In genomic region chr6:120510425-120510824, GRCm38 (mm10) we compare ENCODE assay signal across 19 mouse cellular contexts. TPM values are rescaled to one million over a fixed set of nuclear protein-coding genes. Genes with fewer than 3 reads are reported as not detected.
A peak's percentile ranks its signal among the peaks of the same experiment; 100 is the strongest.
DNase-seq lines count a peak whose midpoint lies in the region; ATAC-seq and TF ChIP-seq lines count a peak whose summit lies in the region.
"Had no signal": no experiment of that assay in that cellular context is flagged by ENCODE, and none has a peak within 500 bp of the region (broad histone marks: within the 10 kb centered on the region; RNA-seq: fewer than 3 reads in every experiment).

No protein-coding gene starts in this region.

- TF ChIP-seq CTCF in layer of hippocampus, adult 2 months (conservative IDR thresholded peaks at IDR 0.05) = no peak
- no peak for TF ChIP-seq CTCF in MEL (IDR thresholded peaks at IDR 0.05 in 2 of 3, conservative IDR thresholded peaks at IDR 0.05 in 1 of 3; ENCODE audit: control insufficient read depth in 1 of 3, insufficient read depth in 1 of 3, low read depth in 2 of 3, low read length in 3 of 3, poor library complexity in 1 of 3, severe bottlenecking in 1 of 3)
- no peak; the same call in 1 of the 2 replicates for TF ChIP-seq CTCF in left cerebral cortex, adult 2 months (IDR thresholded peaks at IDR 0.05)

- H3K4me3 ChIP-seq in layer of hippocampus, adult 2 months = no peak overlapping the region
- H3K4me3 ChIP-seq in MEL (ENCODE audit: control insufficient read depth in 1 of 2, insufficient read depth in 1 of 2, low read depth in 2 of 2, low read length in 2 of 2) = no peak overlapping the region
- no peak overlapping the region for H3K4me3 ChIP-seq in left cerebral cortex, adult 2 months
- H3K4me3 ChIP-seq: forebrain, embryonic 15.5 days; heart, embryonic 13.5 days; hindbrain, embryonic 10.5 days; limb, embryonic 12.5 days; lung, embryonic 15.5 days; myocyte had no signal

- TF ChIP-seq POLR2A in MEL (IDR thresholded peaks at IDR 0.05; ENCODE audit: control insufficient read depth in 1 of 2, insufficient read depth in 1 of 2, low read depth in 1 of 2, low read length in 2 of 2, poor library complexity in 1 of 2) = no peak

- H3K27me3 ChIP-seq in MEL (ENCODE audit: control insufficient read depth in 1 of 2, insufficient read depth in 2 of 2, low read length in 2 of 2) = no peaks in the 10 kb centered on the region
- H3K27me3 ChIP-seq: forebrain, embryonic 15.5 days; heart, embryonic 13.5 days; limb, embryonic 12.5 days; lung, embryonic 15.5 days had no signal

- no peaks in the 10 kb centered on the region for H3K79me2 ChIP-seq in MEL (ENCODE audit: control insufficient read depth, insufficient read depth, low read length, poor library complexity)

- intact Hi-C loops in left cerebral cortex, adult 2 months (cut with DNase I) = loop anchor here (1.0 kb wide), 1 partner anchor 17 kb away; the partner anchor contains the start of gene Tmem121b
- intact Hi-C loops in heart, postnatal 36 days (cut with DNase I) = no loop called here

- TF ChIP-seq EP300 in MEL (IDR thresholded peaks at IDR 0.05; ENCODE audit: low read depth in 1 of 2, low read length in 2 of 2) = no peak

- peak in 1 of 2 experiments; percentile 61 for DNase-seq in layer of hippocampus, adult 2 months (ENCODE audit: low spot score in 2 of 2)
- no peak for DNase-seq in layer of hippocampus, adult 9-10 months (ENCODE audit: low spot score)
- peak; percentile 58 for DNase-seq in MEL (ENCODE audit: low read depth, low spot score)
- peak; percentile 71 to 72 for DNase-seq in left cerebral cortex, adult 2 months (ENCODE audit: extremely low spot score in 1 of 2, low spot score in 2 of 2)
- DNase-seq in adrenal gland, postnatal 36 days = no peak
- no peak for DNase-seq in heart, postnatal 36 days
- DNase-seq: B cell, adult 2 months; gastrocnemius, postnatal 36 days; kidney, postnatal 10 days; thymus, postnatal 25 days had no signal

- H3K4me1 ChIP-seq in MEL (ENCODE audit: control insufficient read depth in 1 of 2, insufficient read depth in 2 of 2, low read length in 2 of 2) = peaks cover 0 to 10% of the 10 kb centered on the region in 2 experiments; a peak in 2 of 4 replicates
- H3K4me1 ChIP-seq: forebrain, embryonic 15.5 days; heart, embryonic 13.5 days; hindbrain, embryonic 10.5 days; lung, embryonic 15.5 days had no signal

- peaks cover 0 to 4% of the 10 kb centered on the region in 2 experiments; a peak in 2 of 4 replicates for H3K36me3 ChIP-seq in MEL (ENCODE audit: control insufficient read depth in 1 of 2, insufficient read depth in 2 of 2, low read length in 2 of 2)

- peak overlapping the region; percentile 68 for H3K27ac ChIP-seq in layer of hippocampus, adult 2 months
- H3K27ac ChIP-seq in MEL (ENCODE audit: control insufficient read depth, low read depth, low read length) = no peak overlapping the region
- H3K27ac ChIP-seq in left cerebral cortex, adult 2 months = peak overlapping the region; percentile 90
- H3K27ac ChIP-seq: forebrain, embryonic 15.5 days; heart, embryonic 13.5 days; hindbrain, embryonic 10.5 days; limb, embryonic 12.5 days; lung, embryonic 15.5 days had no signal

- ATAC-seq in megakaryocyte-erythroid progenitor cell, adult 5-6 weeks (replicated peaks; ENCODE audit: low FRiP score, low TSS enrichment, poor library complexity, severe bottlenecking) = peak; percentile 50
- ATAC-seq: forebrain, embryonic 15.5 days; intestine, embryonic 16.5 days had no signal

- H3K9me3 ChIP-seq in MEL (replicated peaks; ENCODE audit: insufficient read depth, low read length) = no peaks in the 10 kb centered on the region
- H3K9me3 ChIP-seq: forebrain, embryonic 15.5 days; G1E; heart, embryonic 13.5 days; hindbrain, embryonic 10.5 days; limb, embryonic 12.5 days; lung, embryonic 15.5 days had no signal

- H3K9ac ChIP-seq in MEL (ENCODE audit: control insufficient read depth, low read depth, low read length, poor library complexity, severe bottlenecking) = no peak overlapping the region
- H3K9ac ChIP-seq: forebrain, embryonic 15.5 days; heart, embryonic 13.5 days; limb, embryonic 12.5 days; lung, embryonic 15.5 days had no signal

- no peak for TF ChIP-seq RAD21 in MEL (IDR thresholded peaks at IDR 0.05; ENCODE audit: low read depth, low read length)

TF ChIP-seq in MEL, 35 proteins besides CTCF, POLR2A, EP300 and RAD21:
- TF ChIP-seq RCOR1 (IDR thresholded peaks at IDR 0.05; ENCODE audit: low read depth, low read length) = no peak
- no peak for TF ChIP-seq CHD1 (IDR thresholded peaks at IDR 0.05; ENCODE audit: low read depth, low read length)

RNA-seq across cellular contexts. Expression of gene Tmem121b, which starts 16.8 kb away (rescaled TPM):
- 10 to 100 TPM; 38.2 to 38.6 TPM for total RNA-seq in layer of hippocampus, adult 2 months (2021)
- total RNA-seq in MEL (2012; rRNA removed) = not detected in 2 replicates
- polyA plus RNA-seq in MEL (2012; ENCODE audit: insufficient read depth in 1 of 2, insufficient read length in 2 of 2, low read depth in 1 of 2, low replicate concordance in 2 of 2, missing spikeins in 1 of 2) = under 1 TPM in 1 of 2 experiments, not detected in 1; 0.18 TPM
- 10 to 100 TPM; 56.1 to 57.4 TPM for total RNA-seq in left cerebral cortex, adult 2 months (2021)
- total RNA-seq in megakaryocyte-erythroid progenitor cell, adult 5-6 weeks (2014; fragmentation: Nextera tagmentation) = not detected in 2 replicates
- not detected in 2 replicates for total RNA-seq in megakaryocyte-erythroid progenitor cell, adult 5-6 weeks (2017)
- under 1 TPM in 1 of 2 experiments, not detected in 1; 0.13 TPM for total RNA-seq in adrenal gland, postnatal 36 days (2021)
- total RNA-seq in heart, postnatal 36 days (2021) = not detected
- total RNA-seq: gastrocnemius, postnatal 36 days had no signal
- polyA plus RNA-seq: G1E had no signal

RNA-seq across cellular contexts. Expression of gene Hdhd5, which starts 20.7 kb away (rescaled TPM):
- total RNA-seq in layer of hippocampus, adult 2 months (2021) = 10 to 100 TPM; 32.3 to 40.2 TPM
- total RNA-seq in MEL (2012; rRNA removed) = 17.4 and 19.9 TPM in 2 replicates
- 10 to 100 TPM in 1 of 2 experiments, not detected in 1; 17.8 TPM for polyA plus RNA-seq in MEL (2012; ENCODE audit: insufficient read depth in 1 of 2, insufficient read length in 2 of 2, low read depth in 1 of 2, low replicate concordance in 2 of 2, missing spikeins in 1 of 2)
- total RNA-seq in left cerebral cortex, adult 2 months (2021) = 10 to 100 TPM; 35.2 to 41.0 TPM
- 18.5 and 24.8 TPM in 2 replicates for total RNA-seq in megakaryocyte-erythroid progenitor cell, adult 5-6 weeks (2014; fragmentation: Nextera tagmentation)
- 10.1 and 18.1 TPM in 2 replicates for total RNA-seq in megakaryocyte-erythroid progenitor cell, adult 5-6 weeks (2017)
- 10 to 100 TPM; 25.3 to 32.1 TPM for total RNA-seq in adrenal gland, postnatal 36 days (2021)
- 10 to 100 TPM; 17.7 to 22.2 TPM for total RNA-seq in heart, postnatal 36 days (2021)

RNA-seq across cellular contexts. Expression of gene Il17ra, which starts 47.4 kb away (rescaled TPM):
- total RNA-seq in layer of hippocampus, adult 2 months (2021) = 1 to 10 TPM; 6.7 to 8.1 TPM
- 18.0 and 19.5 TPM in 2 replicates for total RNA-seq in MEL (2012; rRNA removed)
- 10 to 100 TPM in 1 of 2 experiments, not detected in 1; 43.3 TPM for polyA plus RNA-seq in MEL (2012; ENCODE audit: insufficient read depth in 1 of 2, insufficient read length in 2 of 2, low read depth in 1 of 2, low replicate concordance in 2 of 2, missing spikeins in 1 of 2)
- 10 to 100 TPM; 14.8 to 19.7 TPM for total RNA-seq in left cerebral cortex, adult 2 months (2021)
- 34.5 and 40.8 TPM in 2 replicates for total RNA-seq in megakaryocyte-erythroid progenitor cell, adult 5-6 weeks (2014; fragmentation: Nextera tagmentation)
- 30.4 and 45.9 TPM in 2 replicates for total RNA-seq in megakaryocyte-erythroid progenitor cell, adult 5-6 weeks (2017)
- 10 to 100 TPM in 1 of 2 experiments, 1 to 10 TPM in 1; 9.7 to 13.1 TPM for total RNA-seq in adrenal gland, postnatal 36 days (2021)
- total RNA-seq in heart, postnatal 36 days (2021) = 1 to 10 TPM; 2.9 to 3.5 TPM

Comparison
In these comparisons a context has a peak if more than half of its experiments do, and no peak if none do; other contexts are left out.
1. DNase-seq: peak in MEL (single experiment) and left cerebral cortex, adult 2 months (2 of 2); none in layer of hippocampus, adult 9-10 months (single experiment), adrenal gland, postnatal 36 days (0 of 2) and heart, postnatal 36 days (0 of 2).
2. RNA of gene Tmem121b, which starts 16.8 kb away (total RNA-seq): 56.1 to 57.4 TPM in left cerebral cortex, adult 2 months and 38.2 to 38.6 TPM in layer of hippocampus, adult 2 months; 0.13 TPM in adrenal gland, postnatal 36 days, not detected in heart, postnatal 36 days, not detected in MEL and not detected in megakaryocyte-erythroid progenitor cell, adult 5-6 weeks; every median in the first group is over 10 times any median in the second.